Mouse (Mus musculus) liver, adult 2 months (tissue): Measurements from ENCODE around the gene Nit2.

Source experiments
- CTCF ChIP-seq: fragments of 200-500 bp; IDR thresholded peaks from 2 replicates; pipeline ENCODE4 v1.5.1; 2011; ENCODE audit warnings: low read depth, low read length, control low read depth
- POLR2A ChIP-seq: fragments of 200-500 bp; IDR thresholded peaks from 2 replicates; pipeline ENCODE4 v1.6.1; 2011; ENCODE audit warnings: low read length, control low read depth; ENCODE audit not compliant: insufficient read depth; ENCODE audit errors: extremely low read depth

GRCm38 (mm10) chr16:57190390-57190789, 23.2 kb upstream of the Nit2 start:
- TF ChIP-seq CTCF: no peak
- no peak for TF ChIP-seq POLR2A
